Mouse (Mus musculus): ENCODE data around the gene Stpg1.

DNA sequence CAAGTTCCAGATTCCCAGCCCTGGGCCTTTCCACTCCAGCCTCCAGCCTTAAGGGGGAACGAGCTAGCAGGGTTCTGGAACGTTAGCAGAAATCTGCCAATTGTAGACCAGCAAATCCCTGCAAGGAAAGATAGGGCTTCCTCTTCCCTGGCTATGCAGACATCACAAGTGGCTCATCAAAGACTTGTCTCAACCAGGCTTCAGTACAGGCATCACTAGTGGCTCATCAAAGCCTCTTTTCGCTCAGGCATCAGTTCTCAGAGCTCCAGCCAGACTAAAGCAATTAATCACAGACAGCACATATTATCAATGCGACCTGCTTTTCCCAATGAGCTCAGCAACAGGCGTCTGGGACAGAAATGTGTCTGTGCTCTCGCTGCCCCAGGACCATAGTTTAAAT, 38.4 kb downstream of the Stpg1 start:
- TF ChIP-seq POLR2A (IDR thresholded peaks at IDR 0.05; ENCODE audit: low read depth, low read length) (no peak), CTCF (IDR thresholded peaks at IDR 0.05; ENCODE audit: extremely low read depth, insufficient read depth, insufficient read length, insufficient replicate concordance) (no peak)

Measured in spleen, adult 2 months (tissue).